Mouse (Mus musculus) mouse trophoblast stem cell (cell line): ENCODE results near the gene Tmed4.
"Not testable (repeated sequence)": the region's sequence is repeated elsewhere in the genome, so short reads cannot be mapped to it uniquely, and the experiment has no call there.

Source experiments
- in situ Hi-C, 2 experiments: fragments of 300-500 bp; cut with MseI, MboI; formaldehyde crosslinking; loops; 2 replicates in 1 of 2; 3 replicates in 1 of 2; pipeline ENCODE4 v1.15.1; 2025

Tmed4 gene

DNA sequence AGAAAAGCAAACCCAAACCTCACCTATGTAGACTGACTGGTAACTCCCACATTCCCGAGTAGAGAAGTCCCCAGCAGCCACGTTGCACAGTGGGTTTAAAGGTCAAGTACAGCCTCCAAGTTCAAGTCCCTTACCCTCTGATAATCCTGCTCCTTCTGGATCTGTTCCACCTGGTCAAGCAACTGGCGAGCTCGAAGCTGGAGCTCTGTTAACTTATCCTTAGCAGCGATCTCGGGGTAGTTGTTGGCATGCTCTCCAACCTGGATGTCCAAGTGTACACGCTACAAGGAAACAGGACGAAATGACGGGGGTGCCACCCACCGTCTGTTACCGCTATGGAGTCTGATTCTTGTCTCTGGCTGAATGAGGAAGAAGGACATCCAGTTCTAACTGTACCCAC, 1.1 kb downstream of the Tmed4 start:
- in situ Hi-C loops, result no loop called here

- in situ Hi-C loops, result no loop called here
Observed at GRCm38 (mm10) chr11:6267320-6268254, 7.1 kb downstream of the Tmed4 start, which contains the start of gene Ddx56. Gene Ddx56, minus strand, starts transcription at chr11:6267772.

GRCm38 (mm10) chr11:6266621-6267020, 8.0 kb downstream of the Tmed4 start:
- in situ Hi-C loops, result no loop called here

- in situ Hi-C loops, result no loop called here
Observed at GRCm38 (mm10) chr11:6261434-6262082, 13.1 kb downstream of the Tmed4 start.

DNA sequence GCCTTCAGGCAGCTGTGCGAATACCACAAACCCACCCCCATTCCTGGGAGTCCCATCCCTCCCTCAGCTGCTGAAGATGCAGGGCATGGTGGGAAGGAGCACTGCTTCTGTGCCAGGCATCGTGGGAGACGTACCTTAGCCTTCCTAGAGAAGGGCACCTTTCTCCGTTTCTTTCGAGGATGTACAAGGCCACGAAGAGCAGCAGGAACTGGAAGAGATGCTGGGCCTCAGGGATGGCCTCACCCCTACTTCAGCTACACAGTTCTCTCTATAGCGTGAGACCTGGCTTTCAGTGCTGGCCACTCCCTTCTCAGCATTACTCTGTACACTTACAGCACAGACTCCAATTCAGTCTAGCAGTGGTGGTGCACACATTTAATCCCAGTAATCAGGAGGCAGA, 15.3 kb downstream of the Tmed4 start:
- in situ Hi-C loops, result no loop called here

DNA sequence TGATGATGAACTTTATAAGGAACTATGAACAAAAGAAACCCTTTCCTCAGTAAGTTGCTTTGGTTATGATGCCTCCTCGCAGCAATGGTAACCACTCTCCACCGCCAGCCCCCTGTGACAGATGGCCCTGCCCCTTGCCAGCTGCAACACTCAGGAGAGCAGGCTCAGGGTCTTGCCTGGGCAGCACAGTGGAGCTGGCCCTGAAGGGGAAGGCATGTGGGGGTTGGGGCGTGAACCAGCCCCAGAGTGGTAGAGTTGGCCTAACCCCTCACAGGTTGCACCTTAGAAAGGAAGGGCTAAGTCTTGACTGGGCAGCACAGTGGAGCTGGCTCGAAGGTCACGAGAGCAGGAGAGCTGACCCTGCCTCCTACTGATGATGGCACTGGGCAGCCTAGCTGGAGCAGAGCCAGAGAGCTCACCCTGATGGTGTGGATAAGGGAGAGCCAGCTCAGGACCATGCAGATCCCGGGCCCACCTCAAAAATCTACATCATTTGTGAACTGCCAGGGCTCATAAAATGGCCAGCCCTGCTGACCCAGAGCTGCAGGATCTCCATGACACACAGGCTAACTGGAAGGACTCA, 18.1 kb downstream of the Tmed4 start:
- in situ Hi-C loops, result no loop called here

DNA sequence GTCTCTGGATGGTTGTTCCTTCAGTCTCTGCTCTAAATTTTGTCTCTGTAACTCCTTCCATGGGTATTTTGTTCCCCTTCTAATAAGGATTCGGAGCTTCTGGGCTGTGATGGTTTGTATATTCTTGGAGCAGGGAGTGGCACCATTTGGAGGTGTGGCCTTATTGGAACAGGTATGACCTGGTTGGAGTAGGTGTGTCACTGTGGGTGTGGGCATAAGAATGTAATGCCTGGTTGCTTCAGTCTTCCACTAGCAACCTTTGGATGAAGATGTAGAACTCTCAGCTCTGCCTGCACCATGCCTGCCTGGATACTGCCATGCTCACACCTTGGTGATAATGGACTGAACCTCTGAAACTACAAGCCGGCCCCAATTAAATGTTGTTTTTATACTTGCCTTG, 20.1 kb downstream of the Tmed4 start:
- in situ Hi-C loops, result not testable (repeated sequence)

DNA sequence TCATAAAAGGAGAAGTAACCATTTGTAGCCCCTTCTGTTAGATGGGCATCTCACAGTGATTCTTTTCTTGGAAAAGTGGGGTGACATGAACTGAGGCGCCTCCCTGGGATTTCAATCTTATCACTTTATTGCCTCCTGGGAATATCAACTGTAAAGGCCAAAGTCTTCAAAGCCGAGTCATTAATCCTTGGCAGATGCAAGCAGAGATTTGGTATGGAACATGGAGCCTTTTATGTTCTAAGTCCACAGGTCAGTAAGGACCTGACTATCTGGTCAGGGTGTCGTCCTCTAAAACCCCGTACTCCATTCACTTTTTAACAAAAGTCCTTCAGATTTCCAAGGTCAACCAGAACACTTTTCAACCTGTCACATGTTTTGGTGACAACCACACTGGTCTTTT, 21.8 kb downstream of the Tmed4 start:
- in situ Hi-C loops, result no loop called here

DNA sequence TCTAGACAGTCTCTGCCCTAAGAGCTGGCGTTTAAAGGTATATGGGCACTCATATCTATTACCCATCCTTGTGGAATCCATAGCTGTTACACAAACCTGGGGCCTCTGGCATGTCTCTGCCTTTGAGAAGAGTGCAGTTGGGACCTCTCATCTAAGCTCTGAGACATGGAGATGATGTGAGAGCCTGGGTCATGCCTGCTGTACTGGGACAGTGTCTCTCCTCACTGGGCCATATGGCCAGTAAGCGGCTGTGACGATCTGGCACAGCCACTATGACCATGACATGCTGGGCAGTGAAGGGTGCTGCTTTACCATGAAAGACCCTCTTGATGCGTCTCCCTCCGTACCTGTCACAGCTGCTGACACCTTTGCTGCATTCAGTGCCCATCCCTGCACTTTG, 22.4 kb downstream of the Tmed4 start:
- in situ Hi-C loops, result no loop called here

- in situ Hi-C loops, result no loop called here
Observed at GRCm38 (mm10) chr11:6244707-6245106, 30.0 kb downstream of the Tmed4 start.

DNA sequence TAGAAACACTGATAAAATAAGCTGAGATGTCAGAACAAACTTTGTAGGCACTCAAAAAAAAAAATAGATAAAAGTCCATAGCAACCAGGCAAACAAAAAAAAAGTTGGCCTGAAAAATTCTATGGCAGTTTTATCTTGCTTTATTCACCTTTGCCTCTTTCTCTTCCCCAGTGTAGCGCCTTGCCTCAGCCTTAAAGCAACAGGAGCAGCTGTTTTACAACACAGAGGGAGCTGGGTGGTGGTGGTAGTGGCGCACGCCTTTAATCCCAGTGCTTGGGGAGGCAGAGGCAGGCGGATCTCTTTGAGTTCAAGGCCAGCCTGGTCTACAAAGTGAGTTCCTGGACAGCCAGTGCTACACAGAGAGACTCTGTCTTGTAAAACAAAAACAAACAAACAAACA, 41.6 kb downstream of the Tmed4 start:
- in situ Hi-C loops, result no loop called here

GRCm38 (mm10) chr11:6230012-6230411, 44.7 kb downstream of the Tmed4 start, which contains the start of gene Npc1l1:
Gene Npc1l1, minus strand, starts transcription at chr11:6230143.
- in situ Hi-C loops, result no loop called here

DNA sequence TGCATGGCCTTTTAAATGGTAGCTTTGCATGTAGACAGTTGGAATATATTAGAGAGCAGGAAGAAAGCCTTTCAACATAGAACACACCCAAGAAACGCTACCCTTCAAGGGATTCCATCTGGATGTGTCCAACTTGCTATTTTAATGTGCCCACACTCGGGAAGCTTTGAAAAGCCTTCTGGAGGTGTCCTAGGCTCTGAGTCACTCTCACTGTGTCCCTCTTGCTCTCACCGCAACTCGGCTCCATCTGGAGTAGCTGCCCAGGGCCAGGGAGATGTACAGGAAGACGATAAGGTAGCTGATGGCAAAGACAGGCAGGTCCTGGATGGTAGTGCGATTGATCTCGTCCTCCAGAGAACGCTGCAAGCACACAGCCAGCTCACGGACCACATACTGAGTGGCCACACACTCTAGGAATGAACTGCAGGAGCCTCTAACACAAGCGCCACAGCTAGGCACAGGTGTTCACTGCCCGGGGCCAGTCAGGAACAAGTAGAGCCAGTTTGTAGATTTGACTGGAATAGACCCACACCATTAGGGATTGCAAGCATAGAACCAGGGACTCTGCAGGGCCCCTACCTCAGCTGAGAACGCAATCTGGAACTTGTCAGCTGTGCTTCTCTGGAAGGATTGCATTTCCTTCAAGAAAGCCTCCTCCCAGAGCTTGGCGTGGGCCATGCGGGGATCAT, 50.0 kb downstream of the Tmed4 start:
- in situ Hi-C loops, result no loop called here

DNA sequence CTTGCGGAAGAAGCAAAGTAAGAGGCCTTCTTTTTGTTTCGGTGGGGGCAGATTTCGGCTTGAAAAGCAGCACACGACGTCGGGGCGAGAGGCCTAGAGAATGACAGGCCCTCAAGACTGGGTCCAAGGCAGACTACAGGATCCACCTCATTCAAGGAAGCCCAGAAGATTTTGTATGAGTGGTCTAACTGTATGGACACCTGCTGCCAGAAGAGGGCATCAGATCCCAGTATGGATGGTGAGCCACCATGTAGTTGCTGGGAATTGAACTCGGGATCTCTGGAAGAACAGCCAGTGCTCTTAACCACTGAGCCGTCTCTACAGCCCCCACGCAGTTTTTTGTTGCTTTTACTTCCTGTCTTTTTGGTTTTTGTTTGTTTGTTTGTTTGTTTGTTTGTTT, 52.5 kb downstream of the Tmed4 start:
- in situ Hi-C loops, result no loop called here
